Mouse (Mus musculus): ENCODE results near the gene Inava. TPM values are rescaled to one million over a fixed set of nuclear protein-coding genes. Genes with fewer than 3 reads are reported as not detected.

The Inava gene
- not detected in 2 replicates for total RNA-seq (2014; fragmentation: Nextera tagmentation)
- total RNA-seq (2017), result not detected in 2 replicates

- ATAC-seq (replicated peaks; ENCODE audit: low FRiP score, low TSS enrichment, poor library complexity, severe bottlenecking), result peak; percentile 73
These were observed at the start of gene Inava for GRCm38 (mm10) chr1:136233892-136234594. TSS of gene Inava (minus strand) at chr1:136234264.

DNA sequence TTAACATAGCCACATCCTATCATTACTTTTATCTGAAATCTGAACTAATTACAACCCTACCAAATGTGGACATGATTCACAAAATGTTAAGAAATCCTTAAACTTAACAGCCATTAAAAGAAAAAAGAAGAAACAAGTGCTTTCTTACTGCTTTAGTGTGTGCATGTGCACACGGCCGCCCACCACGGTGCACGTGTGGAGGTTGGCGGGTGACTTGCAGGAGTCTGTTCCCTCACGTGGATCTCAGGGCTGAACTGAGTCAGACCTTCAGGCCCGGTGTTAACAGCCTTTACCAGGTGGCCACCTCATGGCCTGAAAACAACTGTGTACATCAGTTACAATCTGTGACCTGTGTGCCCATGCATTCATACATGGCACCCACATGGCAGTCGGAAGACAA is 43.3 kb upstream of the Inava start:
- ATAC-seq (replicated peaks; ENCODE audit: low FRiP score, low TSS enrichment, poor library complexity, severe bottlenecking), result no peak

DNA sequence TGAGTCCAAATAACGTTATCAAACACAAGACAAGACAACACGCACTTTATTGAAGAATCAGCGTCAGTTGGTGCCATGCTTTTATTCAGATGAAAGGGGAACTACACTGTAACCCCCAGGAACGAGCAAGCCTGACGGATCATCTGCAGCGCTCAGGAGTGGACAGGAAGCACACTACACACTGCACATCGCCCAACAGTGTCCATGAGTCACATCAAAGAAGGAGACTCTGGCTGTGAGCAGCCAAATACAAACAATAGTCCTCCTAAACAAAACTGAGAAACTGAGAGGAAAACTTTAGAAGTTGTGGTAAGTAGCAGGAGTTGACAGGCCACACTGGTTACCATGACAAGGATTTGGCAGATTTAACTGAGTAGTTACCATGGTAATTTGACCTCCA is 34.2 kb upstream of the Inava start:
- ATAC-seq (replicated peaks; ENCODE audit: low FRiP score, low TSS enrichment, poor library complexity, severe bottlenecking), result no peak

DNA sequence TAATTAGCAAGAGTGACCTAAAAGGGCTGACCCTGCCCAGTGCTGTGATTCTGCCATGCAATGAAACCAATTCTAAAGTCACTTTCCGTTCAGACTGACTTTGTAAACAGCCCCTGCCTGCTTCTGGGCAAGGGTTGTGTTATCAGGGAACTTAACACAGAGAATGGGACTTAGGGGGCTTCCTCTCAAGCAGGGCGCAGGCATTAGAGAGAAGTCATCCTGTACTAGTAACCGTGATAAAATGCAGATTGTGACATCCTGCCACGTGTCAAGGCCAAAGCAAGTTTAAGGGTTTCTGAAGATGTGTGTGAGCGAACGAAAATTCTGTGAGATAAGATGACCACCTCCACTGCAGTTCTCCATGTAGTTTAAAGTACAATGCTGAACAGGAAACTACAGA is 32.1 kb upstream of the Inava start:
- ATAC-seq (replicated peaks; ENCODE audit: low FRiP score, low TSS enrichment, poor library complexity, severe bottlenecking), result no peak

- ATAC-seq (replicated peaks; ENCODE audit: low FRiP score, low TSS enrichment, poor library complexity, severe bottlenecking), result no peak
These were observed 29.3 kb upstream of the Inava start for GRCm38 (mm10) chr1:136263355-136263754.

DNA sequence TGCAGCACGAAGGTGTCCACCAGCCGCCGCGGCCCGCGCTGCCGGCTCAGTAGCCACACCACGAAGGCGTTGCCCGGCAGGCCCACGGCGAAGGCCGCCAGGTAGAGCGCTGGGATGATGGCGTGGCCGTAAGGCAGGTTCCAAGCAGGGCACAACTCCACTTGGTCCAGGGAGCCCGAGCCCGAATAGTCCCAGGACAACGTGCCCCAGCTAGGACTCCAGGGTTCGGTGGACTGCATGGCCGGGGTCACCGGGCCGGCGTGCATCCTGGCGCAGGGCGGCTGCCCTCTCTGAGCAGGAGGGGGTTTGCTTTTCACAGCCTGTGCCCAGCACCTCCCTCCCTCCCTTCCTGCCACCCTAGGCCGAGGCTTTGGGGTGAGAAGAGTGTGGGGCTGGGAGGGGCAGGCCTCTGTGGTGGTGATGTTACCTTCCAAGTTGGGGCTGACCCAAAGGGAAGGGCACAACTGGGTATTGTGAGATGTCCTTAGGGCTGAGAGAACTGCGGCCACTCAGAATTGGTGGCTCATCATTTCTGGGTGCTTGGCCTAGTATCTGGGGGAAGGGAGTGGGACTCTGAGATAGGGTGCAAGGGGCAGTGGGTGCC is 26.7 kb upstream of the Inava start, which contains the start of gene Gpr25:
Gpr25 (minus strand) TSS at position 239 of the 604 bp plus-strand sequence.
- no peak for ATAC-seq (replicated peaks; ENCODE audit: low FRiP score, low TSS enrichment, poor library complexity, severe bottlenecking)

- no peak for ATAC-seq (replicated peaks; ENCODE audit: low FRiP score, low TSS enrichment, poor library complexity, severe bottlenecking)
These were observed 26.0 kb upstream of the Inava start for GRCm38 (mm10) chr1:136259893-136260634.

GRCm38 (mm10) chr1:136259543-136259892 is 25.5 kb upstream of the Inava start:
- no peak for ATAC-seq (replicated peaks; ENCODE audit: low FRiP score, low TSS enrichment, poor library complexity, severe bottlenecking)

GRCm38 (mm10) chr1:136258495-136258894 is 24.4 kb upstream of the Inava start:
- no peak for ATAC-seq (replicated peaks; ENCODE audit: low FRiP score, low TSS enrichment, poor library complexity, severe bottlenecking)

- no peak for ATAC-seq (replicated peaks; ENCODE audit: low FRiP score, low TSS enrichment, poor library complexity, severe bottlenecking)
These were observed 21.6 kb upstream of the Inava start for GRCm38 (mm10) chr1:136255657-136256056.

DNA sequence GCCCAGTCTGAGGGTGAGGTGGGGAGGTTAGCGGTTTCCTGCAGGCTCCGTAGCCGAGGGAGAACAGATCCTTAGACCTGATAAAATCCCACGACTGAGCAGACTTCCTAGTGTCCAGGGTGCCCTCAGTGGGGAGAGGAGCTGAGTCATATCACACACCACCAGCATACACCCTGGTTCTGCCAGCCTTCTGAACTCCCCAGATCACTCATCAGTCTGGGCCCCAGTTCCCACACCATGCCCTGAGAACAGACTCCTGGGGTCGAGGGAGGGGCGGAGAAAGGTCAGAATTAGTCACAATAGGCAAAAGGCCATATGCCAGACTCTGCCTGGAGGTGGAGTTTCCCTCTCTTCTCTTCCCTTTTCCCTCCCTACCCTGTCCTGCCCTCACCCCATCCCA is 21.1 kb upstream of the Inava start:
- peak; percentile 70 for ATAC-seq (replicated peaks; ENCODE audit: low FRiP score, low TSS enrichment, poor library complexity, severe bottlenecking)

GRCm38 (mm10) chr1:136254503-136255065 is 20.5 kb upstream of the Inava start:
- ATAC-seq (replicated peaks; ENCODE audit: low FRiP score, low TSS enrichment, poor library complexity, severe bottlenecking), result no peak

- peak; percentile 17; the same call in 1 of the 2 replicates for ATAC-seq (replicated peaks; ENCODE audit: low FRiP score, low TSS enrichment, poor library complexity, severe bottlenecking)
These were observed 19.4 kb upstream of the Inava start for GRCm38 (mm10) chr1:136253472-136253871.

DNA sequence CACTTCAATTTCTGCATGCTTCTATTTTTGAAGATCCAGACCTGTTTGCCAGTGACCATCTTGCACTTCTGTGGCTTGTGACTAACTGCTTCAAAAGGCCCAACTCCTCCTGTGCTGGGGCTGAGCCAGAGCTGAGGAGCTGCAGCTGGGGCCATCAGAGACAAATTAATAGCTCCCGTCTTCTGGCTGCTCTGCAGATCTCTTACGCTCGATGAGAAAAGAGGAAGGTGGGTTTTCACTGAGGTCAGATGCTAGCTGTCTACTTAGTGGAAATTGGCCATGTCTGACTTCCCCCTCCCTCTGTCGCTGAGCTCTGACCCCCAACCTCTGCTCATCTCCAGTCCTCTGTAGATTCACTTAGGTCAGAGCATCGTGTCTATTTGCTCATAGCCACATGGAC is 15.6 kb upstream of the Inava start:
- no peak for ATAC-seq (replicated peaks; ENCODE audit: low FRiP score, low TSS enrichment, poor library complexity, severe bottlenecking)

GRCm38 (mm10) chr1:136247393-136247792 is 13.3 kb upstream of the Inava start:
- 0 out of 2 replicates have a peak, but pooled peaks have one; percentile 34 for ATAC-seq (replicated peaks; ENCODE audit: low FRiP score, low TSS enrichment, poor library complexity, severe bottlenecking)

GRCm38 (mm10) chr1:136244469-136244868 is 10.4 kb upstream of the Inava start:
- ATAC-seq (replicated peaks; ENCODE audit: low FRiP score, low TSS enrichment, poor library complexity, severe bottlenecking), result no peak

GRCm38 (mm10) chr1:136241801-136242200 is 7.7 kb upstream of the Inava start:
- ATAC-seq (replicated peaks; ENCODE audit: low FRiP score, low TSS enrichment, poor library complexity, severe bottlenecking), result no peak

GRCm38 (mm10) chr1:136238495-136238894 is 4.4 kb upstream of the Inava start:
- no peak for ATAC-seq (replicated peaks; ENCODE audit: low FRiP score, low TSS enrichment, poor library complexity, severe bottlenecking)

DNA sequence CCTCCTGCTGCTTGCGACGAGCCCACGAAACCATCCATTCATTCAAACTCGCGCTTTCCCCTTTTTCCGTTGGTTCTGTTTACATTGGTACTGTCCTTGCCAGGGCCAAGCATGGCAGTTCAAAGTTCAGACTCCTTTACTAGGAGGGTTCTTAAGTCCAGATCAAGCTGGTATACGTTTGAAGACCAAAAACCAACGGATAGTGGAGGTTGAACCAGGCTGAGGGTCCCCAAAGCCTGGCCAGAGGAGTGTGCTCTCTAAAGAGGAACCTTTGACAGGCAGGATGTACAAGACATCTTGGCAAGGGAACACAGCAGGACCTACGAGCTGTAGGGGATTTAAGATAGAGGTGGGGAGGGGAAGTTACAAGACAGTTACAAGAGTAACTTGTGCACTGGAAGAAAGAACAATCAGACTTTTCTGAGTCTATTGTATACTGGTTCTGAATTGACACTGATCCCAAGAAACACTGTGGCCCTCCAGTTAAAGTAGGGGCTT is 580 bp upstream of the Inava start:
- peak; percentile 29; the same call in 1 of the 2 replicates for ATAC-seq (replicated peaks; ENCODE audit: low FRiP score, low TSS enrichment, poor library complexity, severe bottlenecking)

Data from megakaryocyte-erythroid progenitor cell, adult 5-6 weeks (primary cell).